Mouse (Mus musculus) thymus, adult 18-20 months (tissue): Measurements from ENCODE around the gene Rnaseh1.

Source experiments
- DNase-seq, 2 experiments: peaks; one replicate each; pipeline ENCODE4 v3.0.0; 2022; ENCODE audit warnings: mixed read lengths in 2 of 2

The Rnaseh1 gene

GRCm38 (mm10) chr12:28649141-28650110 is at the start of gene Rnaseh1:
Rnaseh1 (plus strand) TSS chr12:28649602.
- peak; percentile 75 to 76 for DNase-seq

GRCm38 (mm10) chr12:28602259-28602658 is 47.1 kb upstream of the Rnaseh1 start:
- no peak for DNase-seq

DNA sequence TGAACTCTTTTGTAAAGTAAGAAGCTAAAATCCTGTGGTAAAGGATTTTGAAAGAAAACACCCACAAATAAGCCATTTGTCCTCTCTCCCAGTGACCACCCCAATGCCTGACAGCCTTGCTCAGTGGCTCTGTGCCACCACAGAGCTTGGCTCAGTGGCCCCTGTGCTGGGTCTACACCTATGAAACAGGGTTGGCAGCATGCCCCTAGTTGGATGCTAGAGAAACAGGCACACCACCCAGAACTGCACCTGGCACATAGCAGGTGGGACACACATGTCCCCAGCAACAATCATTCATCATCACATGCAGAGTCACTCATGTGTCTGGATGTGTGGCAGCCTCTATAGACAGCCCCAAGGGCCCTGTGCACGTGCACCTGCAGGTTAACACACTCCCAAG is 45.9 kb upstream of the Rnaseh1 start:
- DNase-seq: no peak

GRCm38 (mm10) chr12:28607546-28608305 is 41.7 kb upstream of the Rnaseh1 start:
- no peak for DNase-seq

DNA sequence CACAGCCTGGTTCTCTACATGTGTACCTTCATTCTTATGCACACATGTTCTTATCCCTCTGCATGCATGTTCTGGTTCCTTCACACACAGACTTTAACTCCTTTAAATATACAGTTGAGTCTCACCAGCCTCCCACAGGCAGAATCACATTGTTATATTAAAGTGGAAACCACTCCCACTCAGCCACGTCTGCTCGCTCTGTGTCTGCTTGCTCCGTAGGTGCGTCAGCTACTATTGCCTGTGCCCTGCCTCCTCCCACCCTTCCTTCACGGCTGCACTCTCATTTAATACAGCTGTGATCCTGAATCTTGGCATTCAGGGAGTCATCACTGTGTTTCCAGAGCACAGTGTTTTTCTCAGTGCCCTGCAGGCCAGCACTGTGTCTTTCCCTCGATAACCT is 37.0 kb upstream of the Rnaseh1 start:
- DNase-seq: no peak

DNA sequence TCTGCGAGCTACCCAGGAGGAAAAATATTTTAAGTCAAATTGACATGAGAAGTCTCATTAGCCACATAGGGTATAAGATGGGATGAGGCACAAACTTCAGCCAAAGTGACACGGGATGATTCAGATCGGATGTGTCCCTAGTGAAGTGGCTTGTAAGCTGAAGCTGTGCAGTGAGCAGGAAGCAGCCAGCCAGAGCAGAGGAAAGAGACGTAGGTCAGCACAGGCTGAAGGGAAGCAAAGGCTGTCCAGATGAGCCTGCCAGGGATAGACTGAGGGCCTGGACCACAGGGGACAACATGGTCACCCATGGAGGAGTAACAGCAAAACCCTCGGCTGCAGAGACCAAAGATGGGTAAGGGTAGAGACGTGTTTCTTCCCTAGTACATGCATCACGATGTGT is 35.0 kb upstream of the Rnaseh1 start:
- DNase-seq: no peak

- DNase-seq: no peak
Observed at GRCm38 (mm10) chr12:28617297-28617696, 32.1 kb upstream of the Rnaseh1 start.

- no peak for DNase-seq
Observed at GRCm38 (mm10) chr12:28621451-28622166, 27.8 kb upstream of the Rnaseh1 start.

DNA sequence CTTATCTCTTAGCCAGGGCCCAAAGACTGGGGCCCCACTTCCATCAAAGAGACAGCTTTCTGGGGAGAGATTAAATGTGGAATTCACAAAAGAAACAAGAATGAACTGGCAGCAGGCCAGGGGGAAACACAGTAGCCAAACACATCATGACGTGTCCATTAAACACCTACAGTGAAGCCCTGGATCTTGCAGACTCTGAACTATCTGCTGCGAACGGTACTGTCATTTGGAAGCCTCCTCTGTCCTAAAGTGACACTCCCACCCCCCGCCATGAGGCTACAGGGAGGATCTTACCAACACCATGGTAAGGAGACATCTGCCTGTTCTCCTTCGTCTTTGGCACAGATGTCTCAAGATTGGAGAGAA is 27.3 kb upstream of the Rnaseh1 start:
- DNase-seq: no peak

DNA sequence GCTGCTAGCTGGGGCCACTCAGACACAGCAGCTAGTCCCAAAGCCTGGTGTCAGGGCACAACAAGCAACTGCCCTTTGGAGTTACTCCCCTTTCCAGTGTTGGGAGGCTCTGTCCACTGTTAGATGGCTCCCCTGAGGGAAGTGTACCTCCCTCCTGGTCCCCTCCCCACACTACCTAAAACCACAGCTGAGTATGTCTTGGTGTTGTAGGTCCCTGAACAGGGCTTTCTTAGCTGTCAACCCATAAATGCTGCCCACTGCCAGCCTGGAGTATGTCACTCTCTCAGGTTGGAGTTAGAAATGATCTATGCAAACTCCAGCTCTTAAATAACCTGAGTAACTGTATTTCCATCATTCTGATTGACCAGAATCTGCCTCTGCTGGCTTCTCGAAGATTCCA is 26.8 kb upstream of the Rnaseh1 start:
- DNase-seq: no peak

DNA sequence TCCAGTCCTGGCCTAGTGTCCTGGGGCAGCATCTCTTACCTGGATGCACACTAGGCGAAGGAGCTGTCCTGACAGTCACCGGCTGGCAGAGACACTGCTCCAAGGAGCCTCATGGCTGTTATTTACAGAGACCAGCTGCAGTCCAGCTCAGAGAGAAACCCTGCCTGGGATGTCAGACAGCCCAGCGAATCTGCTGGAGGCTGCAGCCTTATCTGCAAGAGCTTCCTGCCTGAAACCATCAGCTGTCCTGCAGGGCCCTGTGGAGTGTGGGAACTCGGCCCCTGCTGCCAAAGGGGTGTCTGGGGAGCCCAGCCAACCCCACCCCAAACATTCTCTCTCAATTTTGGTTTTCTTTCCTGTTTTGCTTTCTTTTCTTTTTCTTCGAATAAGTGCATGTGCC is 26.2 kb upstream of the Rnaseh1 start, which contains the start of gene Colec11:
TSS of gene Colec11 (minus strand) at position 183 of the 400 bp plus-strand sequence.
- DNase-seq: no peak

GRCm38 (mm10) chr12:28624251-28624650 is 25.2 kb upstream of the Rnaseh1 start:
- no peak for DNase-seq

DNA sequence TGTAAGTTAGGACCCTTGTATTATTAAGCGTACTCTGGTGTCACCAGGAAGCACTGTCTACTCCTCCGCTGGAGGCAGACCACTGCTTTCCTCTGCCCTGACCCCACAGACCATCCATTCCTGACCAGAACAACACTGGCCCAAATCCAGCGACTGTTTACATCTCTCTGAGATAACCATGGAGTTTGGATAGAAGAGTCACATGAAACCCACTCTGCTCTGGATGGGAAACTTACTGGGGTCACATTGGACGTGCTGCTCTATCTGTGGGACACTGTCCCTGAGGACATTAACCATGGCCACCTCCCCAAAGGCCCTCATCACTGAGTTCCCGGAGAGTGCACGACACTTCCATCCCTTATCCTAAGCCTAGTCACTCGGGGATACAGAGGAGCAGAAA is 24.0 kb upstream of the Rnaseh1 start:
- no peak for DNase-seq

DNA sequence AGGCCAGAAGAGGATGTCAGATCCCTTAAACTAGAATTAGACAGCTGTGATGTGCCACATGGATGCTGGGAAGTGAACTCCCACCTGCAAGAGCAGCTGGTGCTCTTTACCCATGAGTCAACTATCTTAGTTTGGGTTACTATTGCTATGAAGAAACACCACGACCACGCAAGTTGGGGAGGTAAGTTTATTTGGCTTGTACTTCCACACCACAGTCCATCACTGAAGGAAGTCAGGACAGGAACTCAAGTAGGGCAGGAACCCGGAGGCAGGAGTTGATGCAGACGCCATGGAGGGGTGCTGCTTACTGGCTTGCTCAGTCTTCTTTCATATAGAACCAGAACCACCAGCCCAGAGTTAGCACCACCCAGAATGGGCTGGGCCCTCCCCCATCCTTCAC is 22.3 kb upstream of the Rnaseh1 start:
- DNase-seq: no peak

- no peak for DNase-seq
Observed at GRCm38 (mm10) chr12:28628436-28628835, 21.0 kb upstream of the Rnaseh1 start.

DNA sequence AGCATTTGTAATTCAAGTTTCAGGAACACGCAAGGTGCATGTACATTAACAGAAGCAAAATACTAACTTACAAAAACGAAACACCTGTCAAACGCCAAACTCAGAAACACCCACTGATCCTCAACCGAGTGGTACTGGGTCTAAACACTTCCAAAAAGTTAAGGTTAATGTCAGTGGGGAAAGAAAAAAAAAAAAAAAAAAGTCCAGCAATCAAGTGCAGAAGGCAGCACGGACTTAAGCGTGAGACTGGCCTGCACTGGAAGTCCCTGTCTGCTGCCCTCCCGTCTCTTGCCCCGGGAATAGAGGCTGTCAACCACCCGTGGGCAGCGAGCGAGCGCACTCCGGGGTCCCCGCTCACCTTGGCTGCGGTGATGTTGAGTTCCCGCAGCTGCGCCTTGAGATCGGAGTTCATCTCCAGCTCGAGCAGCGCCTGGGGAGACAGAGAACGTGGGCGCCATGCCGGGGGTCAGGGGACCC is 14.3 kb upstream of the Rnaseh1 start:
- no peak for DNase-seq

DNA sequence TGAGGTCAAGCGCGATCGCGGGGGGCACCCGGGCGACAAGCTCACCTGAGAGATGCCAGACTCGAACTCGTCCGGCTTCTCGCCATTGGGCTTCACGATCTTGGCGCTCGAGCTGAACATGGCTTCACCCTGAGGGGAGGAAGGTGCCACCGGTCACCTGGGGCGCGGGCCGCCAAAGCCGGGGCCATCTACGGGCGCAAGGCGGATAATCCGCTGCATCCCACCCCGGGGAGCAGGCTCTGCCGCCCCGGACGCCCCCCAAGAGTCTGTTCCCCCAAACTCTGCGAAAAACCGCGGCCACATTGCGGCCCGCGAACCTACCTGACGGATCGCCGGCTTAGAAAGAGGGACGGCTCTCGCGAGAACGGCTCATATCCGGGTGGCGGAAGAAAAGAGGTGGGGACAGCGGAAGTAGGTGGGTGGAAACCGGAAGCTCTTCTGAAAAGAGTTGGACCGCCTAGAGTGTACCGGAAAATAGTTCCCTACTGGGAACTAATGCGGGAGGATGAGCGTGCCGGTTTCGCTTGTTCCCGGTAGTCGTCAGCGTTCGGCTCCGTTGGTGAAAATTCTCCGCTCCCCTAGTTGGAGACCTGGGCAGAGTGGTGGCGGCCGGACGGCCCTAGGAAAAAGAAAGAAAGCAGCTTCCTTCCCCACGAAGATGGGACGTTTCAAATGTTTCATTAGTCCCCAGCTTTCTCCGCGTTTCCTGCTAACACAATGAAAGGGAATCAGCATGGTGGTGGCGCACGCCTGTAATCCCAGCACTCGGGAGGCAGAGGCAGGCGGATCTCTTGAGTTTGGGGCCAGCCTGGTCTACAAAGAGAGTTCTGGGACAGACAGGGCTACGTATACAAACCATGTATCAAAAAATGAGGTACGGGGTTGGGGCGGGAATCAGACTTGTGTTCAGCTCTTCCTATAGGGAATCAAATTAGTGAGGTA is 13.6 kb upstream of the Rnaseh1 start, which contains the start of gene Rps7:
TSS of gene Rps7 (minus strand) at position 419 of the 942 bp plus-strand sequence.
- DNase-seq: peak; percentile 86 to 89

DNA sequence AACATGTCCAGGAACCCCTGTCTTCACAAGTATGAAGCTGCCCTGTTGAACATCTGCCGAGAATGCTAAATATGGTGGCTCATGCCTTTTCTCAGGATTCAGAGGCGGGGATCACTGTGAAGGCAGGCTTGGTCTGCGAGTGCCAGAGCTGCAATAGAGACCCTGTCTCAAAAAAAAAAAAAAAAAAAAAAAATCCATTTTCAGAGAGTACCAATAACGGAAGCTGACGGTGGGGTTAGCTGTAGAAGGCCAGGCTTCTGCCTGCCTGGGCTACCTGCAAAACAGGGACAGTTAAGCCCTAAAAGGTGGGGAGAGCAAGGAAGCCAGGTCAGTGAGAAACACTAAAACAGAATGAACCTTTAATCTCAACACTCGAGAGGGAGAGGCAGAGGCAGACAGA is 12.9 kb upstream of the Rnaseh1 start:
- no peak for DNase-seq

DNA sequence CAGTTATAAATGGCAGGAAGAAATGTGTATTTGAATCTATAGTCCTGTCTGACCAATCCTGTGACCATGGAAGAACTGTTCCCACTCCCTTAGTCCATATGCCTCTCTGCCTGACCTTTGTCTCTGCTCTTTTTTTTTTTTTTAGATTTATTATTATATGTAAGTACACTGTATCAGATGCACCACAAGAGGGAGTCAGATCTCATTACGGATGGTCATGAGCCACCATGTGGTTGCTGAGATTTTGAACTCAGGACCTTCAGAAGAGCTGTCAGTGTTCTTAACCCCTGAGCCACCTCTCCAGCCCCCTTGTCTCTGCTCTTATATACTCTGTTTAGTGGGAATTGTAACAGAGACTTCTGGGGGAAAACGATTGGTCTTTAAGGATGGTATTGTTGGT is 10.6 kb upstream of the Rnaseh1 start:
- DNase-seq: no peak

- DNase-seq: no peak
Observed at GRCm38 (mm10) chr12:28662628-28663027, 13.2 kb downstream of the Rnaseh1 start.

DNA sequence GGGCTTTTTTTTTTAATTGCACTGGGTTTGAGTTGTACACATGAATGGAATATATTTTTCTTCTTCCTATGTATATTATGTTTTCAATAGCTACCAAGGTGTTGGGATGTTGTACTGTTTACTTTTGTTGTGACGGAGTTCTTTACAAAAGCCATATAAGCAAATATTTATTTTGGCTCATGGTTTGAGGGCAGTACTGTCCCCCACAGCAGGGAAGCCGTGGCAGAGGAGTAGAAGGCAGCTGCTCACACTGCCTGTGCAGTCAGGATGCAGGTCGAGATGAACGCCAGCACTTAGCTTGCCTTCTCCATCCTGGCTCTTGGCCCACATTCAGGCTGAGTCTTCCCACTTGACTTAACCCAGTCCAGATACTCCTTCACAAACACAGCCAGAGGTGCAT is 17.3 kb downstream of the Rnaseh1 start:
- DNase-seq: no peak

GRCm38 (mm10) chr12:28667287-28667686 is 17.9 kb downstream of the Rnaseh1 start:
- no peak for DNase-seq
